Mouse (Mus musculus) heart, postnatal 0 days (tissue): ENCODE measurements around the gene Churc1.

Experiments
- CTCF ChIP-seq: IDR thresholded peaks from 2 replicates; pipeline ENCODE4 v1.5.1; 2016; ENCODE audit warnings: antibody characterized with exemption, control low read depth, low read depth
- EP300 ChIP-seq: IDR thresholded peaks from 2 replicates; pipeline ENCODE4 v1.6.1; 2016; ENCODE audit warnings: antibody characterized with exemption, low read depth

- no peak for TF ChIP-seq CTCF
- no peak for TF ChIP-seq EP300
Measured at GRCm38 (mm10) chr12:76795350-76795749, 30.0 kb downstream of the Churc1 start, which contains the start of gene Gpx2.
